ENCODE assay signal across 9 mouse cellular contexts in genomic region chr11:113710257-113710777, GRCm38 (mm10). TPM values are rescaled to one million over a fixed set of nuclear protein-coding genes. Genes with fewer than 3 reads are reported as not detected.
DNase-seq lines count a peak whose midpoint lies in the region; ATAC-seq lines count a peak whose summit lies in the region.
"Had no signal": no experiment of that assay in that cellular context is flagged by ENCODE, and none has a peak within 500 bp of the region (broad histone marks: within the 10 kb centered on the region; RNA-seq: fewer than 3 reads in every experiment).

No protein-coding gene starts in this region.

- 0 out of 2 replicates have a peak, but pooled peaks have one; percentile 20 for ATAC-seq in kidney, embryonic 16.5 days (ENCODE audit: low FRiP score, low TSS enrichment)
- peak; percentile 36; the same call in 1 of the 2 replicates for ATAC-seq in intestine, embryonic 15.5 days

- H3K9me3 ChIP-seq in kidney, embryonic 16.5 days (ENCODE audit: low read length) = no peaks in the 10 kb centered on the region
- H3K9me3 ChIP-seq in intestine, embryonic 15.5 days = no peaks in the 10 kb centered on the region
- H3K9me3 ChIP-seq: liver, embryonic 13.5 days had no signal

- peak overlapping the region; percentile 87 for H3K27ac ChIP-seq in kidney, embryonic 16.5 days (ENCODE audit: low read length)
- H3K27ac ChIP-seq in intestine, embryonic 15.5 days = peak overlapping the region; percentile 75
- H3K27ac ChIP-seq: liver, embryonic 13.5 days had no signal

- DNase-seq in kidney, adult 11 months = no peak
- peak; percentile 70 for DNase-seq in embryo, embryonic 9.5 days (ENCODE audit: extremely low spot score)
- DNase-seq in retina, postnatal 1 day = peak; percentile 83
- no peak for DNase-seq in cerebellum, adult 8-10 months
- no peak for DNase-seq in right cerebral cortex, postnatal 25 days
- DNase-seq in layer of hippocampus, postnatal 25 days (ENCODE audit: extremely low spot score in 1 of 2, low spot score in 1 of 2) = no peak
- DNase-seq: liver, embryonic 13.5 days had no signal

- H3K9ac ChIP-seq in kidney, embryonic 16.5 days (replicated peaks; ENCODE audit: low read length) = peak overlapping the region; percentile 59
- peak overlapping the region; percentile 44 for H3K9ac ChIP-seq in intestine, embryonic 15.5 days
- H3K9ac ChIP-seq: liver, embryonic 13.5 days had no signal

- H3K4me3 ChIP-seq in kidney, embryonic 16.5 days (ENCODE audit: low read length) = no peak overlapping the region
- H3K4me3 ChIP-seq in intestine, embryonic 15.5 days (replicated peaks) = no peak overlapping the region
- H3K4me3 ChIP-seq: liver, embryonic 13.5 days had no signal

- H3K27me3 ChIP-seq in kidney, embryonic 16.5 days (ENCODE audit: insufficient read depth, low read length) = peaks cover 2% of the 10 kb centered on the region; the same call in 1 of the 2 replicates
- H3K27me3 ChIP-seq in intestine, embryonic 15.5 days (replicated peaks) = no peaks in the 10 kb centered on the region

- H3K36me3 ChIP-seq in kidney, embryonic 16.5 days (ENCODE audit: insufficient read depth, low read length) = no peaks in the 10 kb centered on the region
- no peaks in the 10 kb centered on the region for H3K36me3 ChIP-seq in intestine, embryonic 15.5 days
- H3K36me3 ChIP-seq: liver, embryonic 13.5 days had no signal

- WGBS in kidney, embryonic 16.5 days = 11% methylated on average over 10 of the region's 10 CpGs
- WGBS in intestine, embryonic 15.5 days = 10% methylated on average over 10 of the region's 10 CpGs

- H3K4me1 ChIP-seq in kidney, embryonic 16.5 days (ENCODE audit: insufficient read depth, low read length) = peaks cover 26% of the 10 kb centered on the region
- H3K4me1 ChIP-seq in intestine, embryonic 15.5 days (replicated peaks) = peaks cover 21% of the 10 kb centered on the region

- 0 out of 2 replicates have a peak overlapping the region, but pooled peaks have one; percentile 6 for H3K4me2 ChIP-seq in kidney, embryonic 16.5 days (replicated peaks; ENCODE audit: low read depth, low read length)
- peak overlapping the region; percentile 33; the same call in 1 of the 2 replicates for H3K4me2 ChIP-seq in intestine, embryonic 15.5 days (replicated peaks)
- H3K4me2 ChIP-seq: liver, embryonic 13.5 days had no signal

RNA-seq across cellular contexts. Expression of gene Cpsf4l, which starts 0.5 kb away (rescaled TPM):
- 1.3 and 1.4 TPM in 2 replicates for polyA plus RNA-seq in kidney, embryonic 16.5 days (2015; fragmentation: Nextera tagmentation; extraction: Ambion mirVana)
- polyA plus RNA-seq in intestine, embryonic 15.5 days (2015; fragmentation: Nextera tagmentation; extraction: Ambion mirVana) = 0.18 TPM in 1 of 2 replicates, not detected in the other
- total RNA-seq in layer of hippocampus, postnatal 25 days (2021) = under 1 TPM in 1 of 2 experiments, not detected in 1; 0.22 TPM
- polyA plus RNA-seq: liver, embryonic 13.5 days had no signal

RNA-seq across cellular contexts. Expression of gene D11Wsu47e, which starts 26.1 kb away (rescaled TPM):
- polyA plus RNA-seq in kidney, embryonic 16.5 days (2015; fragmentation: Nextera tagmentation; extraction: Ambion mirVana) = 23.7 and 27.6 TPM in 2 replicates
- 14.6 and 17.8 TPM in 2 replicates for polyA plus RNA-seq in intestine, embryonic 15.5 days (2015; fragmentation: Nextera tagmentation; extraction: Ambion mirVana)
- 10 to 100 TPM; 11.8 to 13.5 TPM for total RNA-seq in layer of hippocampus, postnatal 25 days (2021)

RNA-seq across cellular contexts. Expression of gene Fam104a, which starts 26.4 kb away (rescaled TPM):
- polyA plus RNA-seq in kidney, embryonic 16.5 days (2015; fragmentation: Nextera tagmentation; extraction: Ambion mirVana) = 43.8 and 45.7 TPM in 2 replicates
- 42.6 and 46.0 TPM in 2 replicates for polyA plus RNA-seq in intestine, embryonic 15.5 days (2015; fragmentation: Nextera tagmentation; extraction: Ambion mirVana)
- 10 to 100 TPM; 26.6 to 27.9 TPM for total RNA-seq in layer of hippocampus, postnatal 25 days (2021)

RNA-seq across cellular contexts. Expression of gene Cdc42ep4, which starts 41.4 kb away (rescaled TPM):
- polyA plus RNA-seq in kidney, embryonic 16.5 days (2015; fragmentation: Nextera tagmentation; extraction: Ambion mirVana) = 73.9 and 74.5 TPM in 2 replicates
- 54.4 and 57.8 TPM in 2 replicates for polyA plus RNA-seq in intestine, embryonic 15.5 days (2015; fragmentation: Nextera tagmentation; extraction: Ambion mirVana)
- 10 to 100 TPM; 41.4 to 41.8 TPM for total RNA-seq in layer of hippocampus, postnatal 25 days (2021)

Comparison
In these comparisons a context has a peak if more than half of its experiments do, and no peak if none do; other contexts are left out.
1. DNase-seq: peak in embryo, embryonic 9.5 days (single experiment) and retina, postnatal 1 day (single experiment); none in kidney, adult 11 months (single experiment), cerebellum, adult 8-10 months (single experiment), right cerebral cortex, postnatal 25 days (single experiment) and layer of hippocampus, postnatal 25 days (0 of 2).